Mouse (Mus musculus): ENCODE results near the gene Arid1a.
A peak's percentile ranks its signal among the peaks of the same experiment; 100 is the strongest.

Arid1a gene

DNA sequence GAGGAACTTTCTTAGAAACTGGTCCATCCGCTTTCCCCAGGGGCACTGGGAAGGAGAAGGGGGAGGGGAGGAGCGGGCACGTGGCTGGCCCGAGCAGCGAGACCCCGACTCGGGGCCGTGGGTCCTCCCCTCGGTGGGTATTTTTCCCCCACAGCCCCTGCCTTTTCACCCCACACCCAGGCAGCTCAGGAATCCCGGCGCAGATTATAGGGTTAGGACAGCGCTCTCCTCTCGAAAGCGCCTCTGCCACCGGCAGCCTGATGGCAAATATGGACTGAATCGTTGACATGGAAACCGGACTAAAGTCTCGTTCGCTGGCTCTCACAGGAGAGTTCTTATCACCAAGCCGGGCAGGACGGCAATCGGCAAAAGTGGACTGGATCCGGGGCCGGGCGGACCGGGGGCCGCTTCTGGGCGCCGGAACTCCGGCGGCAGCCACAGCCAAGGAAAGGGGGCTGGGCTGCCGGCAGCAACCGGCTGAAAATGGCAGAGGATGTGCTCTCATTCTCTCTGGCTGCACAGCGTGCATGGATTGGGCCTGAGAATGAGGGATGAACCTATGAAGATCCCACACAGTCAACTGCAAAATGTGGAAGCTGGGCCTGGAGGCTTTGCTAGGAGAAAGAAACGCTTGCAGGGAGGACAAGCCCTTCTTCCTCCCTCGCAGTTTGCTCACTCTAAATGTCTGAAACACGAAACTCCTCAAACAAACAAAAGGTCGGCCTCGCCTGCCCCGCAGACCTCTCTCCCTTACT lies at the start of gene Arid1a:
Arid1a (minus strand) TSS at position 256 of the 755 bp plus-strand sequence.
- DNase-seq, result peak; percentile 95 to 97

DNA sequence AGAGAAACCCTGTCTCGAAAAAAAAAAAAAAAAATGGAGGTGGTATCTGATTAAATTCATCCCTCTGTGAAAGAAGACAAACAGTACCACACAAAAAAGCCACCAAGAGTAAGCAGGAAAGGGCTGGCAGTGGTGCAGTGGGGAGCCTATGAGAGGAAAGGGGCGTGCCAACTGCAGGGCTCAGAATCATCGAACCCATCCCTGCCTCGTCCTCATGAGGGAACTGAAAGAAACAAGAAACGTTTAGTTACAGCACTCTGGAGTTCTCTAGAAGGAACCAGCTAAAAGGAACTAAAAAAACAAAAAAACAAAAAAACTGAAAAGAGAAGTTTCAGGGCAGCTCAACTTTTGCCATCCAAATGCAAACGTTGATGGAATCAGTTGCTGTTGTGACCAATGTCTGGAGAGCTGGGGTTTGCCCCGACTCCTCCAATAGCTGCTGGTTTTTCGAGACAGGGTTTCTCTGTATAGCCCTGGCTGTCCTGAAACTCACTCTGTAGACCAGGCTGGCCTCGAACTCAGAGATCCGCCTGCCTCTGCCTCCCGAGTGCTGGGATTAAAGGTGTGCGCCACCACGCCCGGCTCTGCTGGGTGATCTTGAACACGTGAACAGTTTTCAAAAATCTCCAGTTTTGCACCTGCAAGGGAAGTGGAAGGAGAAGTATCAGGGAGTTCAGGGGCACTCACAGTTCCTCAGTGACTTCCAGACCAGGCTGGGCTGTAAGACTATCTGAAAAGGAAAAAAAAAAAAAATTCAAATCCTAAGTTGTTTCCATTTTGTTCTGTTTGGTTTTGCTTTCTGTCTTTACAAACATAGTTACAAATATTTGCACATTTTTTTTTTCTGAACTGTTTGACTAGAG lies 48.1 kb upstream of the Arid1a start:
- DNase-seq, result no peak

DNA sequence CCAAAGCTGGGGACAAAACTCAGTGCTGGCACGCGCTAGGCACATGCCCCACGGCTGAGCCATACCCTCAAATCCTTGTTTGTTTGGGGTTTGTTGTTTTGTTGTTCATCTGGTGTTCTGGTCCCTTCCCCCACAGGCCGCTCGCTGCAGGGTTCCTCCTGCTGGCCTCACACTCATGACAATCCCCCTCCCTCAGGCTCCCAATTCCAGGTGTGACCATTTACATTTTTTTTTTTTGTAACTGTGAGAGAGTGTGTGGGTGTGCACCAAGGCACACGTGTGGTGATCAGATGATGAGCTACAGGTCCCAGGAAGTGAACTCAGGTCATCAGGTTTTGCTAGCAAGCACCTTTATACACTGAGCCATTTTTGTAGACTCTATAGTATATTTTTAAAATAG lies 44.0 kb upstream of the Arid1a start:
- no peak for DNase-seq

DNA sequence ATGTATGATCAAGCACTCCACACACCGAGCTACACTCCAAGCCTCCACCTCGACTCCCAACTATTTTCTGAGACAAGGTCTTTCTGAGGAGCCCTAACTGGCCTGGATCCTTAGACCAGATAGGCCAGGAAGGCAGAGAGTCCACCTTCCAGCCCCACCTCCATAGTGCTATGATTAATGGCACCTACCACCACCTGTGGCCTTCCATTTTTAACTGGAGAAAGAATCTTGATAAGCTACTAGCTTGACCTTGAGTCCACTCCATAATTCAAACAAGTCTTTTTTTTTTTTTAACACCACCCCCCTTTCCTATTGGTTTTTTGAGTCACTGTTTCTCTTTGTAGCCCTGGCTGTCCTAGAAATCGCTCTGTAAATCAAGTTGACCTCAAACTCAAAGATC lies 36.7 kb upstream of the Arid1a start:
- no peak for DNase-seq

DNA sequence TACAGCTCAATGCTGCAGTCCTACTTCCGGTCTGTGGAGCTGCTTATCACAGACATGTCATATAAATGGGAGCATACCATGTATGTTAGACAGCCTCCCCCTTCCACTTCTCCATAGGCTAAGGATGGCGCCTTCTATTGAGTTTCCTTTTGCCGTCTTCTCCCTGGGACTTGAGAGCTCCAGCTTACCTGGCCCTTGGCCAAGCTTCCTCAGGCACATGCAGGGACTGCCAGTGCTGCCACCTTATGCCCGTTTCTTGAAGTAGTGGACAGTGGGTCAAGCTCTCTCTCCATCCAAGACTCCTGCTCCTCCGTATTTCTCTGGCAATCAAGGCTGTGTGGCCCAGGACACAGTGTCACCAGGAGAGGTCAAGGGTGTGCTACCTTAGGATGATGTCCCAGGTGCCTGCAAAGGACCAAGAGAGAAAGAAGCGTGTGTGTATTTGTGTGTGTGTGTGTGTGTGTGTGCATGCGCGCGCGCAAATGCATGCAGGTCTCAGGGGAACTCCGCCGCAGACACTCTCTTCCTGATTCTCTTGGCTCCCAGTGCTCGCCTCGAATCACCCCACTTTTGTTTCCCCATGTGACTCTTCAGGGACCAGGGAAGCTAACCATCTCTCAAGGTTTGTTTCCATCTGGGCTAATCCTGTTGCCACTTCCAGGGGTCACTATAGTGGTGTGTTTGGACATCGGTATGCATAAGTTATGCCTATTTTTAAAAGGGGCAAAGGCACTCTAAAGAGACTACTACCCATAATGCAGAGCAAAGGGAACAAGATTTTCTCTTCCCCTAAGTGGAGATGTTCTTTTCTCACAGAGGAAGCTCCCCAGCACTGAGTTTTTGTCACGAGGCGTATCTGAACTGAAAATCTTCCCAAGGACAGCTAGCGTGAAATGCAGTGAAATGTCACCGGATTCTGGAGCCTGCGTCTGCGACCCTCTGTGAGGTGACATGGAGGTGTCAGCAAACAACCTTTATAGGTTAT lies 18.3 kb upstream of the Arid1a start:
- peak; percentile 84 to 91 for DNase-seq

DNA sequence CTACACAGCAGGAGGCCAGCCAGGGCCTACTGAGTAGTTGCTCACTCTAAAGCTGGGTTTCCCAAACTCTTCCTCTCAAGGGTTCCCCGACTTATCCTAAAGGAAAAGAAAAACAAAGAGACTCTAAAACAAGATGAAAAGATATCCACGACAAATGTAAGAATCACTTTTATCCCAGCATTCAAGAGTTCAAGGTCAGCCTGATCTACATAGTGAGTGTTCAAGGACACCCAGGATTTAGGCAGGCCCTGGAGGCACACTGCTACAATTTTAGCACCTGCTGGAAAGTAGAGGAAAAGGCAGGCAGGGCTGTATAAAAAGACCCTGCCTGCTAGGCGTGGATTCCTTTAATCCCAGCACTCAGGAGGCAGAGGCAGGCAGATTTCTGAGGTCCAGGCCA lies 12.6 kb upstream of the Arid1a start:
- DNase-seq, result no peak

DNA sequence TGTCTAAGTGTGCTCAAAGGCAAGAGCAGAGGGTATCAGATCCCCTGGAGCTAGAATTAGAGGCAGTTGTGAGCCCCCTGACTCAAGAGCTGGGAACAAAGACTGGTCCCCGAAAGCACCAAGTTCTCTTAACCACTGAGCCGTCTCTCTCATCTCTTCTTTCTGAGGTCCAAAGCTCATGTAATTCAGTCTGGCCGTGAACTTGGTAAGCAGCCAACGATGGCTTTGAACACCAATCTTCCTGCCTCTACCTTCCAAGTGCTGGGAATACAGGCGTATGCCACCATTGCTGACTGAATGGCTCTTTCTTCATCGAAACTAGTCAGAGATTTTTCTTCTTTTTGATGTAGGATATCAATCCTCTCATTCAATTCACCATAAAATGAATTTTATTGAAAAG lies 6.5 kb upstream of the Arid1a start:
- DNase-seq, result no peak

DNA sequence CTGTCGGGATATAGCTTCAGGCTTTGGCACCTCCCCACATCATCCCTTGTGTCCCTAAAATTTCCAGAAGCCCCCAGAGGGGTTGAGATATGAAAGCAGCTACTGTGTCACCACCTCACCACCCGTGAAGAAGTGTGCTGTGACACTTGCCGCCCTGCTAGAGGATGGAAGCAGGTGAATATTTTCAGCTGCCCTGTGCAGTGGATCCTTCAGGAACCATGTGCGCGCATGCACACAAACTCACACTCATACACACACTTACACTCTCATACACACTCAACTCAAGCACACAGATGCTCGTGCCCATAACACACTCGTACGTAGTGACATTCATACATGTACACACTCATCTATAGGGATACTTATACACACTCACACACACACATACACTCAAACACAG lies 3.1 kb upstream of the Arid1a start:
- no peak for DNase-seq

DNA sequence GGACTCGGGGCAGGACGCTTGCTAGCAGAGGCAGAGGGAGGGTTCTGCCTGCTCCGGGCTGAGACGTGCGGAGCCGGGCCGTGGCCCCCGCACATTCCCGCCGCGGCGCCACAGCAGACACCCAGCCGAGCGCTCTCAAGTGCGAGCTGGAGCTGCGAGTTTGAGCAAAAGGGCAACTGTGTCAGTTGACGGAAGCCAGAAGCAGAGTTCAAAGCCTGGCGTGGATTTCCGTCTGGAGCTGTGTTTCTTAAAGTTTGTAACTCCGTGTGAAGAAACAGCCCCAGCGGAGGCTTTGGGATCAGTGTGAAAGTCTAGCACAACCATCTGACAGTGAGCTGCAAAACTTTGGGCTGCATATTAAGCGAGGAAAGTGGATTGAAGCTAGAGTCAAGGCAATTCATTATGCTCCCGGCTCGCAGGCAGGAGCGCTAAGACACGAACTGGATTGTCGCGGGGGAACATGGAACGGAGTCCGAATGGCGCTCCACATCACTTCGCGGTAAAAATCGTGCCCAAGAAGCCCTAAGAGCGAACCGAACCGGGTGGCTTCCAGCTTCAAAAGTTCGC lies 783 bp upstream of the Arid1a start:
- DNase-seq, result peak; percentile 88 to 95

DNA sequence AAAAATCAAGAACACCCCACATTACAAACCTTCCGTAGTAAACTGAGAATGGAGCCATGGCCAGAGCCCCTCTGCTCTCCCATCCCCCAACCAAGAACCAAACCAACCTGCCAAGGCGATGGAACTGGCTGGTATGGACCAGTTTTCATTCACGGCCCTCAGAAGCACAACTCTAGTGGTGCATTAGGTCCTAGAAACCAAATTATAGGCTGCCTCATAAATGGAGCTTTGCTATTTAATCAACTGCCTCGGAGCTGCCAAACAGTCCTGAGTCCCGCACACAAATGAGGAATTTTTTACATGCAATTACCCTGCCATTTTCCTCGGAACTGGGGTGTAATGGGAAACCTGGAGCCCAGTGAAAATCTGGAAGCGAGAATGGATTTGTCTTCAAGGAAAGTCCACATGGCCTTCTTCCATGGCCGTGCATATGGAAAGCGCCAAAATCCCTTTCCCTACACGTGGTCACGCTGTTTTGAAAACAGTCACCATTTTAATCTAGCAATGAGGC lies 653 bp downstream of the Arid1a start:
- peak; percentile 15 to 47 for DNase-seq

DNA sequence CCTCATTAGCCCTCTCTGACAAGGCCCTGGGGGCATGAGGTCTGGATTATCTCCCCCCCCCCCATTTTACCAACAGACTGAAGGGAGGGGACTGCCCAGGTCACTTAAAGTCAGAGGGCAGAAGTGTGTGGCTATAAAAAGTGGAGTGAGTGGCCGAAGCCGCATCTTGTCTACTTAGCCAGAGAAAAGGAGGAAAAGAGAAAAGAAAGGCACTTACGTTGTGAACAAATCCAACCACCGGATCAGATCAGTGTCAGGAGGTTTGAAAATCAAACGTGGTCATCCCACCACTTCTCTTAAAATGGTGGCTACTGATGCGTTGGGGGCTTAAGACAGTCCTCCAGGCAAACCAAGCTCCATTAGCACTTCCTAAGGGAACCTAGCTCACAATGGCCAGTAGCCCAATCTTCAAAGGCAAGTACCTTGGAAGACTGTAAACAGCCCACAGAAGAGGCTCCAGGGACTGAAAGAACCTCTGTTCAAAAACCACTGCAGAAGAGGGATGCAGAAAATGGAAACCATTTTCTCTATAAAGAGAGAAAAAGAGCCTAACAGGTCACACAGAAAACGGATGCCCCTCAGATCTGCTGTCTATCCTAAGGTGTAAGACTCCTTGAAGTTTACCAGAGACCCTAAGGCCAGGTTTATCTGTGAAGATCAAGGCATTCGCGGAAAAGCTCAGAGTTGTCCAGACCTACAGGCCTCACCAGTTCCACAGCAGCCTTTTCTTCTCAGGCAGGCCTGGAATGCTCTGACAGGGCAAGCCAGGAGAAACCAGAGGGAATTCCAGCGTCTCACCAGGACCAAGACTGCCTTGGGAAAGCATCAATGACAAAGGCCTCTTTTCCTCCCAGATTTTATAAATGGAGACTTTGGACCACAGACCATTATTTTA lies 1.5 kb downstream of the Arid1a start:
- DNase-seq, result peak; percentile 41 to 53

DNA sequence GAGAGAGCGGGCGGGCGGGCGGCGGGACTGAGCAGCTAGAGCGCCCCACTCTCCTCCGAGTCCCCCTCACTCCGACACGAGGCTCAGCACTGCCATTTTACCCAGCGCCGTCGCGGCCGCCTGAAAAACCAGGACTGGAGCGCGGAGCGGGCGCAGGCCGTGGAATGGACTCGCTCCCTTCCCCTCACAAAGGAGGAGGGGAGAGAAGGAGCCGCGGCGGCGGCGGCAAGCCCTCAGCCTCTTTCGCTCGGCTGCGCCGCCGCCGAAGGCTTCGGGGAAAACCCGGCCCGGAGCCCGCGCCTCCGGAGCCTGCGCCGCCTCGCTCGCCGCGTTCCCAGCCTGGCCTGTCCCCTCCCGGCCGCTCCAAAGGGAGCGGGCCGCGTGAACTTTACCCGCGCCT lies 2.3 kb downstream of the Arid1a start:
- DNase-seq, result peak; percentile 98 to 99

DNA sequence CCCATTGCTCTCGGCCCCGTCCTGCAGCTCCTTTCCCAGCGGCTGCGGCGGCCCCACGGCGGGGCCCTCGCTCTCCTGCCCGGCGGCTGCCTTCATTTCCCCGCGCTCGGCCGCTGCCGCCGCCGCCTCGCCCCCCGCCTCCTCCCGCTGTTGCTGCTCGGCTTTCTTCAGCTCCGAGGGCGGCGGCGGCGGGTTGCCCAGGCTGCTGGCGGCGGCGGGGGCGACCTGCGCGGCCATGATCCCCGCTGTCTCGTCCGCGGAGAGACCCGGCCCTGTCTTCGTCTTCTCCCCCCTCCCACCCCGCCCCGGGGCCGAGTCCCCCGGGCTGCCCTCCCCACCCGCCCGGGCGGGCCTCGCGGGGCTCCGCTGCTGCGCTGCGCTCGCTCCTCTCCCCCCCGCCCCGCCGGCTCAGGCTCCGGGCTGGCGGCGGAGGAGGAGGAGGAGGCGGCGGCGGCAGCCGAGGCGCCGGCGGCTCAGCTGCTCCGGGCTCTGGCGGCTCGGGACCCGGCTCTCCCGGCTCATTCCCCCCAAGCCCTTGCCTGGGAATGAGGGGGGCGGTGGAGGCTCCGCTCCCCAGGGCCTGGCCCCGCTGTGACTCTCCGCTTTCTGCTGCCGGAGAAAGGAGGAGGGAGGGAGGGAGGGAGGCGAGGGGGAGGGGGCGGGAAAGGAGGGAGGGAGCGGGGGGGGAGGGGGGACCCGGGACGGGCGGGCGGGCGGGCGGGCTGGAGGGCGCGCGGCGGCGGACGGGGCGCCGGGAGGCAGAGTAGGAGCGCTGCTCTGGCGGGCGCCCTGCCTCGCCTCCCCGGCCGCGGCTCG lies 3.0 kb downstream of the Arid1a start:
- DNase-seq, result peak; percentile 76 to 85

DNA sequence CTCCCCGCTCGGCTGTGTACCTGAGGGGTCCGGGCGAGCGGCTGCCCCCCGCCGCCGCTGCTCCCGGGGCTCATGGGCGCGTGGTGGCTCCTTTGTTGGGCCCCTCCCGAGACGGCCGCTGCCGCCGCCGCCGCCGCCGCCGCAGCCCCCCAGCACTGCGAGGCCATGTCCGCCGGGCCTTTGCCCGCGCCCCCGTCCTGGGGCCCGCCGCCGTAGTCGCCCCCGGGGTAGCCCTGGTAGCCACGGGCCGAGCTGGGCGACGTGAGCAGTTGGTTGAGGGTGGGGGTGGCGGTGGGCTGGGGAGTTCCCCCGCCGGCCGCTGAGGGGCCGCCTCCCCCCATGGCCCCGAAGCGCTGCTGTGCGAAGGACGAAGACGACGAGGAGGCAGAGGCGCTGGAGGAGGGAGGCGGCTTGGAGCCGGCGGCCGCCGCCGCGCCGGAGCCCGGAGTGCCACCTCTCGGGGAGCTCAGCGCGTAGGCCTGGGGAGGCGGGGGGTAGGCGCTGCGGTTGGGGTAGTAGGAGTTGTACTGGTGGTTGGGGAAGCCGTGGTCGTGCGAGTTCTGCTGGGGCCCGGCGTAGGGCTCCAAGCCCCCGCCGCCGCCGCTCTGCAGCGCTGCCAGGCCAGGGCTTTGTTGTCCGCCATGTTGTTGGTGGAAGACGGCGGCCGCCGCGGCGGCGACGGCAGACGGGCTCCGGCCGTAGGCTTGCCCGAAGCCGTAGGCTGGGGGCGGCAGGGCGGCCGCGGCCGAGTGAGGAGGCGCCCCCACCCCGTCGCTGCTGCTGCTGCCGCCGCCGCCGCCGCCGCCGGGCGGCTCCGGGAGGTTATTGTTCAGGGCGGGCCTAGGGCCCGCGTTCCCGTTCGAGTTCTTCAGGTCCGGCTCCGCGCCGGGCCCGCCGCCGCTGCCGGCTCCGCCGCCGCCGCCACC lies 3.9 kb downstream of the Arid1a start:
- DNase-seq, result peak; percentile 54 to 68

DNA sequence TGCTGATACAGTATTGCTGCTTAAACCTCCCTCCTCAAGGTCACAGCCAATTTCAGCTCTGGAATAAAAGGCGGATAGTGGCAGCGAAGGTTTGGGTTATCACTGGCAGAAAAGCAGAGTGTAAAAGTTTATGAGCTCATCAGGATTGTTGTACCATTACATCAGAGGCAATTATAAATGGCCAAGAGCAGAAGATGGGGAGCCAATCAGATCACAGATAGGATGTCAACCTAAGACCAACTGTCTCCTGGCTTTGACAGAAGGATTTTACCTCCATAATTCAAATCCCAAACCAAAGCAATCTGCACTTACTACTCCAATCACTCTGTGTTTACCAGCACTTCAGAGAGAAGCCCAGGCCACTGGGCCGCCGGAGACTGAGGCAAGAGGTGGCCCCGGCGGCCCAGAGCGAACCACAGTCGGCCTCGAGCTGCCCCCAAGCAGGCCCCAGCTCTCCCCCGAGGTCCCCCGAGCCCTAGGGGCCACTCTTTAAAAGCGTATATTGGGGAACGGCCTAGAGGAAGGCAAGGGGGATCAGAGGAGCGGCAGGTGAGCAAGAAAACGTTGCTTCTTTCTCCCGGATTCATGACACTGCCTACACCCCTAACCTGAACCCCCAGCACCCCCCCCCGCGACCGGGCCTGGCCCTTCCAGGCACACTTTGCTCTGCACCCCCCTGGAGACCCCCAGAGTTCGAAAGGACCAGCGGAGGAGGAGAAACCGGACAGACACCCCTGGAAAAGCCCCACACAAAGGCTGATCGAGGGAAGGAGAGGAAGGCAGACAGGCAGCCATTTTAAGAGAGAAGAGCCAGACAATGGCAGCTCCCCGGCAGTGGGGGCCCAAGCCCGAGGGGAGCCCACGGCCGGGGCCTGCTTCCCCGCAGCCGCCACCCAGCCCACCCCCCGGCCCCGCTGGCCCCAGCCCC lies 4.8 kb downstream of the Arid1a start:
- peak; percentile 37 to 57 for DNase-seq

DNA sequence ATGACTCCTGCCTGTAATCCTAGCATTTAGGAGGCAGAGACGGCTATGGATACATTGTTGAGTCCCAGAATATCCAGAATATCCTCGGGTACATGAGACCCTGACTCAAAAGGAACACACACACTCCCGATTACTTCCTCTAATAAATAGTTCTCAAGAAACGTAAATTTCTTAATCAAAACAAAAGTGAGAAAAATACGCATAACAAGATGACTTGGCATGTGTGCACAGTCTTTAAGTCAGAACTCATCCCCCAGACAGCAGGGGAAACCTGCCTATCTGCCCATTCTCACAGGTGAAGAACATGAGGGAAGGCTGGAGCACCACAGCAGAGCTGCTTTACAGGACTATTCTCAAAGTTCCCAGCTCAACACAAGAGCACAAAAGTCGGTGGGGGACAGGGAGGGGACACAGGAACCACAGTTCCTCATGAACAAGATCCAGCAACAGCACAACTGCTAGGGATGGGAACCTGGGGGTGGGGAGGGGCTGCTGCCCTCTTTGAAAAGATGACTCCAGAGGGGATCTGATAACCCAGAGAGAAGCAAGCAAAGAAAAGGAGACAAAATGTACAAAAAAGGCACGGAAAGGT lies 6.3 kb downstream of the Arid1a start:
- DNase-seq, result no peak

DNA sequence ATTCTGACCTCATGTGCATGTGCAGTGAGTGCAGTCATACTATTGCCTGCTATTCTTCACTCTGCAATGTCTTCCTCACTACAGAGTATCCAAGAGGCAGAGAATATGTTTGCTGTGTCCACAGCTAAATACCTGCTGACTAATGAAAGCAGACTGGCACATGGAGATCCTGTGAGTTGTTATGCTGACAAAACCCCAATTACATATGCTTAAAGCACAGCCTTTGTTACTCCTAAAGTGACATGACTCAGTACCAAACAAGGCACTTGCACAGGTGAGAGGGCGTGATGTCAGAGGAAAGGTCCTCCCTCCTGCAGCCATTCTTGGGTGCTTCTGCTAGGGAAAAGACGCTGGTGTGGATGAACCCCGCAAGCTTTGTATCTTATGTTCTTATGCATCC lies 21.3 kb downstream of the Arid1a start:
- DNase-seq, result no peak

DNA sequence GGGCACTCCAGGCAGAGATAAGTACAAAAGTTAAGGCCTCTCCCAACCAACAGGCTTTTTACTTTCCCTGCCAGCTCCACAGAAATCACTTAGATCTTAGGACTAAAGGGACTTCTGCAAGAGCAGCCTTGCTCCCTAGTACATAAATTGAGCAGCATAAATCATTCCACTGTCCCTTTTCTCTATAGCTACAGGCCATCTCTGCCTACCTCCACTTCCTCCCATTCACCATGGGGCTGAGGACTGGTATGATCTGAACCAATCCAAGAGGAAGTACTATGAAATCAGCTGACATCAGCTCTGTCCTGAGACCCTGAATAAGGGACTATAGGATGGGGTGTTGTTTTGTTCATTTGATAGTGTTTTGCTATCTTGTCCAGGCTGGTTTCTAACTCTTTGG lies 26.4 kb downstream of the Arid1a start:
- no peak for DNase-seq

Measured in kidney, postnatal 4 days (tissue).